Mouse (Mus musculus) limb, embryonic 14.5 days (tissue): ENCODE data around the gene Gm17606. TPM values are rescaled to one million over a fixed set of nuclear protein-coding genes. Genes with fewer than 3 reads are reported as not detected.

Source experiments
- ATAC-seq: fragments of 200-750 bp; cut with Nextera tagmentation; 2 replicates; pipeline ENCODE4 v1.8.0; 2017; ENCODE audit warnings: low read depth, moderate number of reproducible peaks, moderate TSS enrichment; ENCODE audit not compliant: low FRiP score
- DNase-seq: peaks from one replicate; pipeline ENCODE4 v3.0.0-alpha.2; 2015; ENCODE audit warnings: low spot score
- H3K27ac ChIP-seq: fragments of 300-500 bp; sonication (generic); replicated peaks from 2 replicates; pipeline ENCODE4 v1.5.1; 2014; ENCODE audit warnings: low read depth, mild to moderate bottlenecking, low read length, moderate library complexity, mixed read lengths
- H3K27me3 ChIP-seq: fragments of 300-500 bp; sonication (generic); 2 replicates; pipeline ENCODE4 v1.6.1; 2014; ENCODE audit warnings: low read length, mixed read lengths; ENCODE audit not compliant: control insufficient read depth, insufficient read depth
- H3K36me3 ChIP-seq: fragments of 300-500 bp; sonication (generic); 2 replicates; pipeline ENCODE4 v1.6.1; 2014; ENCODE audit warnings: mild to moderate bottlenecking, low read length, moderate library complexity, mixed read lengths; ENCODE audit not compliant: control insufficient read depth, insufficient read depth
- H3K4me1 ChIP-seq: fragments of 300-500 bp; sonication (generic); 2 replicates; pipeline ENCODE4 v1.6.1; 2014; ENCODE audit warnings: antibody characterized with exemption, low read length, mixed read lengths; ENCODE audit not compliant: control insufficient read depth, insufficient read depth
- H3K4me2 ChIP-seq: fragments of 300-500 bp; sonication (generic); replicated peaks from 2 replicates; pipeline ENCODE4 v1.6.1; 2014; ENCODE audit warnings: low read depth, mild to moderate bottlenecking, low read length, moderate library complexity; ENCODE audit not compliant: severe bottlenecking
- H3K4me3 ChIP-seq: fragments of 300-500 bp; sonication (generic); replicated peaks from 2 replicates; pipeline ENCODE4 v1.5.1; 2014; ENCODE audit warnings: low read length
- H3K9ac ChIP-seq: fragments of 300-500 bp; sonication (generic); 2 replicates; pipeline ENCODE4 v1.6.1; 2014; ENCODE audit warnings: mild to moderate bottlenecking, low read depth, low read length, moderate library complexity; ENCODE audit not compliant: severe bottlenecking
- H3K9me3 ChIP-seq: fragments of 300-500 bp; sonication (generic); 2 replicates; pipeline ENCODE4 v1.6.1; 2016; ENCODE audit warnings: low read length; ENCODE audit not compliant: control insufficient read depth
- POLR2A ChIP-seq: fragments of 200-500 bp; IDR thresholded peaks from 2 replicates; pipeline ENCODE4 v1.8.0; 2012; ENCODE audit warnings: inconsistent platforms, mild to moderate bottlenecking, moderate library complexity, borderline replicate concordance; ENCODE audit not compliant: insufficient read depth, insufficient read length; ENCODE audit errors: extremely low read depth
- WGBS: fragments of 180-500 bp; shearing (Covaris S2); extraction: QIAGEN DNeasy Blood & Tissue Kit; methylation state at CpG from one replicate; pipeline ENCODE4 v1.1.7; 2014; 5-methylcytosine and 5-hydroxymethylcytosine counted together
- polyA plus RNA-seq, 2 experiments: library from polyadenylated mRNA; depleted of rRNA in 1 of 2; stranded (reverse) in 1 of 2; unstranded in 1 of 2; fragments of >200 nt; fragmentation: Nextera tagmentation in 1 of 2; extraction: Ambion mirVana in 1 of 2; gene quantifications; 2 replicates each; pipeline versions ENCODE4 v1.2.1 to v1.2.3; 2012 to 2014

Gm17606 gene
- polyA plus RNA-seq, 2 experiments = not detected

- 96% methylated on average over 16 of the region's 16 CpGs for WGBS
These were observed 24.4 kb upstream of the Gm17606 start for GRCm38 (mm10) chr14:54616226-54616825.

DNA sequence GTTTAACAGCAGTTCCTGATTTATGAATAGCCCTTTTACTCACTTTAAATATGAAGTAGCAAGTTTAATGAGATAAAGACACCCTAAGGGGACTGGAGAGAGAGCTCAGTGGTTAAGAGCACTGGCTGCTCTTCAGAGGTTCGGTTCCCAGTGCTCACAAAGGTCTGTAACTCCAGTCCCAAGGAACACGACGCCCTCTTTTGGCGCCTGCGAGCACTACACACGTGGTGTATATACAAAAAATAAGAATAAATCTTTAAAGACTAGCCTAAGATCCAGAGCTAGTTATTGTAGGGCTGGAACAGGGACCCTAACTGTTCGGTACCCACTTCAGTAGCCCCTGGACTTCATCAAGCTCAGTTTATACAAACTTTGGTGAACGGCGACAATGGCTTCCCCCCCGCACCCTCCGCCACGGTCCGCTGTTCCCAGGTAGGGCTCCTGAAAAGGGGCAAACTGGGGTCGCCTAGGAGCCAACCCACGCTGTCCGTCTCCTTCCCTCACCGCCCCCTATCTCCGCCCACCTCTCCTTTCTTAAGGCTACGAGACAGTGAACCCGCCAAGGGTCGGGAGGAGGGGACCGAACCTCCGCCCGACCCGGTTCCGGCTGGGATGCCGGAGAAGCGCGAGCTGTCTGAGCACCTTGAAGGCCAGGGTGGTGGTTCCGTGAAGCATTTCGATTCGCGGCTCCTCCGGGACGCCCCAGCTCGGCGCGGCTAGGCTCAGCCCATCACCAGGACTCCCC, 23.4 kb upstream of the Gm17606 start:
- DNase-seq (no peak), ATAC-seq (peak; percentile 25)
- H3K36me3 ChIP-seq = peaks cover 30% of the 10 kb centered on the region
- H3K9me3 ChIP-seq = no peaks in the 10 kb centered on the region
- peak overlapping the region; percentile 69 for H3K4me2 ChIP-seq
- peak overlapping the region; percentile 77 for H3K4me3 ChIP-seq
- H3K27me3 ChIP-seq = no peaks in the 10 kb centered on the region
- no peak for TF ChIP-seq POLR2A
- H3K9ac ChIP-seq = peak overlapping the region; percentile 87
- H3K27ac ChIP-seq = peak overlapping the region; percentile 84
- peaks cover 4% of the 10 kb centered on the region for H3K4me1 ChIP-seq
- WGBS = 2% methylated on average over 38 of the region's 38 CpGs

More at GRCm38 (mm10) chr14:54616226-54616825, 24.4 kb upstream of the Gm17606 start:
- TF ChIP-seq POLR2A = no peak
- Histone ChIP-seq H3K27me3 (no peaks in the 10 kb centered on the region), H3K36me3 (peaks cover 39% of the 10 kb centered on the region), H3K9ac (no peak overlapping the region), H3K4me3 (no peak overlapping the region), H3K4me2 (no peak overlapping the region), H3K27ac (no peak overlapping the region), H3K4me1 (peaks cover 4% of the 10 kb centered on the region), H3K9me3 (no peaks in the 10 kb centered on the region)
- no peak for ATAC-seq
- no peak for DNase-seq

- ATAC-seq (peak; percentile 96), DNase-seq (peak; percentile 92)
- TF ChIP-seq POLR2A = no peak
- H3K4me3 ChIP-seq = peak within 1 kb of the TSS; percentile 77
- peak within 1 kb of the TSS; percentile 87 for H3K9ac ChIP-seq
- peaks cover 25% of the 10 kb centered on the region for H3K36me3 ChIP-seq
- under 1% methylated on average over 18 of the region's 25 CpGs for WGBS
- H3K4me2 ChIP-seq = peak within 1 kb of the TSS; percentile 69
- no peaks in the 10 kb centered on the region for H3K27me3 ChIP-seq
- H3K27ac ChIP-seq = peak within 1 kb of the TSS; percentile 84
- H3K9me3 ChIP-seq = no peaks in the 10 kb centered on the region
- H3K4me1 ChIP-seq = peaks cover 4% of the 10 kb centered on the region
These were observed 22.8 kb upstream of the Gm17606 start, which contains the start of gene Psmb5 for GRCm38 (mm10) chr14:54617897-54618365. Gene Psmb5, minus strand, starts transcription at chr14:54618022.

- no peak within 1 kb of the TSS for H3K4me2 ChIP-seq
- ATAC-seq = no peak
- H3K9ac ChIP-seq = no peak within 1 kb of the TSS
- H3K36me3 ChIP-seq = peaks cover 4% of the 10 kb centered on the region; the same call in 1 of the 2 replicates
- no peak within 1 kb of the TSS for H3K4me3 ChIP-seq
- H3K9me3 ChIP-seq = no peaks in the 10 kb centered on the region
- no peaks in the 10 kb centered on the region for H3K27me3 ChIP-seq
- H3K27ac ChIP-seq = no peak within 1 kb of the TSS
- no peak for TF ChIP-seq POLR2A
- no peak for DNase-seq
- peaks cover 4% of the 10 kb centered on the region for H3K4me1 ChIP-seq
- 93% methylated on average over 1 of the region's 1 CpGs for WGBS
These were observed 19.6 kb upstream of the Gm17606 start, which contains the start of gene Psmb11 for GRCm38 (mm10) chr14:54621133-54621532. Gene Psmb11, plus strand, starts transcription at chr14:54621433.

- no peak overlapping the region for H3K9ac ChIP-seq
- no peak overlapping the region for H3K4me3 ChIP-seq
- no peak for TF ChIP-seq POLR2A
- DNase-seq (no peak), ATAC-seq (no peak)
- no peak overlapping the region for H3K4me2 ChIP-seq
- H3K9me3 ChIP-seq = no peaks in the 10 kb centered on the region
- H3K27ac ChIP-seq = no peak overlapping the region
- 84% methylated on average over 6 of the region's 6 CpGs for WGBS
- no peaks in the 10 kb centered on the region for H3K4me1 ChIP-seq
- H3K36me3 ChIP-seq = no peaks in the 10 kb centered on the region
- H3K27me3 ChIP-seq = no peaks in the 10 kb centered on the region
These were observed 17.4 kb upstream of the Gm17606 start for GRCm38 (mm10) chr14:54623334-54623733.
